Mouse (Mus musculus) adipocyte (in vitro differentiated cells): ENCODE data around the gene Ctnnd2.

Experiments
- DNase-seq: peaks from one replicate; pipeline ENCODE4 v3.0.0-alpha.2; 2016; ENCODE audit warnings: low spot score

The Ctnnd2 gene

DNA sequence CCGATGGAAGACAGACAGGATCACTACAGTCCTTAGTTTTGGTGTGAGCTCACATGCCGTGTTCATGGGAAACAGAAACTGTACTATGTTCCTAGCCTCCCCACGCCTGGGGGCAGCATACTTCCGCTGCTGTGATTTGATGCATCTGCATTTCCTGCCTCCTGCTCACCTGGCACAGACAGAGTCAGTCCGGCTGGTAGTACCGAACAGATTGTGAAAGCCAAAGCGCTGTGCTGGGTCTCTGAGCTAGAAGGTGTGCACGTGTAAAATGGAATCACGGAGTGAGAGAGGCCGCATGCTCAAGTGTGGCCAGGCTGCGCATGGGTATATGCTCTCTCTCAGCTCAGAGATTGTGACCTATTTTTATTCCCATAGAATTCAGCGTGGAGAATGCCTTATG is 820.0 kb downstream of the Ctnnd2 start:
- DNase-seq, result no peak

DNA sequence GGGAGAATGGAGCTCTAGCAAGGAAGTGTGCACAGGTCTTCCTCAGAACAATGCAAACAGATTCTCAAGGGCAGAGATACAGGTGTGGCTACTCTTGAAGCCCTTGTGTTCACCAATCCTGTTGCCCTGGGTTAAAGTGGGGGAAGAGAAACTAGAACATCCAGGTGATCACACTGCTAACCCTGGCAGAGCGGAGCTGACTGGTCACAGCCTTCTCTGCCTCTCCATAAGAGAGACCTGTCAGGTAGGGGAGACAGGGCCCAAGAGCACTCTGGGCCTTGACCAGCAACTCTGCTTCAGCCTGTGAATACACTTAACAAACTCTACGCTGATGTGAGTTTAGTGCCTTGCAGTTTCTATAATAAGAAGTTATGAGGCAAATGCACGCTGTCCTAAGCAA is 820.5 kb downstream of the Ctnnd2 start:
- DNase-seq, result no peak

DNA sequence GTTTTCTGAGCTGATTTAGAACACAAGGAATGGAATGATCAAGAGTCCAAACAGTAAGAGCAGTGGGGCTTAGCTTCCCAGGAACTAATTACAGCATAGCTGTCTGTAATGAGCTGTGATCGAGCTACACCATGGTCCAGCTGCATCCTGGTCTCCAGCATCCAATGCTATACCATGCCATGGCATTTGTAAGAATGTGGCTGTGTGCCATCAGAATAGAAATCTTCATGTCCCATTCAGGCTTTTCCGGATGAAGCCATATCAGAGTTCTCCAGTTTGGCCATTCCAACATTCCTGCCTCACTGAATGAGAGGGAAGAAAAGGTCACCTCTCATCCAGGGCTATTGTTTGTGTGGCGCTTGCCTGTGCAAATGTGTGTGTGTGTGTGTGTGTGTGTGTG is 823.0 kb downstream of the Ctnnd2 start:
- no peak for DNase-seq

DNA sequence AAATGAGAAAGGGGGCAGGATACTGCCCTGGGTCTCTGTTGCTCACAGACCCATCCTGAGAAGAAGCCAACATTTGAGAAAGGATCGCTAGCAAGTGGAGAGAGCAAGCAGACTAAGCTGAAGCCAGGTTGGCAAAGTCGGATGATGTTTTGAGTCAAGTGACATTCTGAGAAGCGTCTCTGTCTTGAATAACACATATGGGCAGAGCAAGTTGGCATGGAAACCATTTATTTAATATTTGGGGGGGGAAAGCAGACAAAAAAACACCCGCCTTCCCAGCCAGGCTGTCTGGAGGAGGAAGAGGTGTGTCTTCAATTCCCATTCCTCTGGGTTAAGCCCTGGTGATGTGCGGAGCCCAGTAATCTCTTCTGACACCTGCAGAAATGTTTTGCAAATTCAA is 832.1 kb downstream of the Ctnnd2 start:
- no peak for DNase-seq

DNA sequence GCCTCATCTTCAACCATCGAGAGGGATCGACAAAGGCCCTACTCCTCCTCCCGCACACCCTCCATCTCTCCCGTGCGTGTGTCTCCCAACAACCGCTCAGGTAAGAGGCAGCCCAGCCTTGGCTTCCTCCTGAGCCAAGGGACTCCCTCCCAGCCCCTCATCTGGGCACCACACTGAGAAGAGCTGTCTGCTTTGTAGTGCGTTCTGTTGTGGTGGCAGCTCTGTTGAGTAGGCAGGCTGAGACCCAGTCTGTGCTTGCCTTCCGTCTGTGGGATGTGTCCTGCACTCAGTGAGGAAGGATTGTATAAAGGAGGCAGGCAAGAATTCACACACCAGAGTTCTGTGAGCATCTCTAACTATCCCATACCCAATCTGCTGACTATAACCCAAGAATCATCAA is 832.6 kb downstream of the Ctnnd2 start:
- DNase-seq, result no peak

GRCm38 (mm10) chr15:31006050-31006824 is 833.8 kb downstream of the Ctnnd2 start:
- no peak for DNase-seq

- no peak for DNase-seq
Observed at GRCm38 (mm10) chr15:31006825-31007157, 834.4 kb downstream of the Ctnnd2 start.

DNA sequence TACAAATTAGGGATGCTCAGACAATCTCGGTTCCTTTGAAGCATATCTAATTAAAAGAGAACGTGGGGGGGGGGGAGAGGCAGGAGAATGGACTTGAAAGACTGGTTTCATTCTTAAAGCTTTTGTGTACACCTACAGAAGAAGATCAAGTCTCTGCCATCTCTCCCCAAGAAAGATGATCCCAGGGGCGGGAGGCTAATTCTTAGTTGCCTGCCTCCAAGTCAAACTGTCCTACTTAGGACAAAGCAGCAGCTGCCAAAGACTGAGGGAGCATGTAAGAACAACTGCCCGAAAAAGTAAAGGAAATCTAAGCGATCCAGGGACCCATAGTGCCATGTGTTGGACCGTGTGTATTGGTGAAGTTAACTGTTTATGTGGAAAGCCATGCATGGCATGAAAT is 836.2 kb downstream of the Ctnnd2 start:
- DNase-seq, result no peak

- no peak for DNase-seq
Observed at GRCm38 (mm10) chr15:31020769-31021168, 848.4 kb downstream of the Ctnnd2 start.

- DNase-seq, result no peak
Observed at GRCm38 (mm10) chr15:31022012-31022411, 849.6 kb downstream of the Ctnnd2 start.

DNA sequence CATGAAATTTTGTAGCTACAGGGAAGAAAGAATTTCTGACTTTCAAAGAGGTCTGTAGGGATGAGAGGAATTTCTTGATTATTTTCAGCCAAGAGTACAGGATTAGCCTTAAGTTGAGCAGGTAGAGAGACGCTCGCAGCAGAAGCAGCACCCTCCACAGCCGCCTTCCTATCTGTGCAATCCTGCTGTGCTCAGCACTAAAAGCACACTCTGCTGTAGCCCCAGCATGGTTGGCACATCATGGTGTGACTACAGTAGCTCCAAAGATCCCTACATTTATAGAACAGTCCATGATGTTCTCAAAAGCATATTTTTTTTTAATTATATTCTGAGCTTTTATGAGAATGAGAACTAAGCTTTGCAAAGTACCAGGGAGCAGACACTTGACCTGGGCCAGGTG is 850.1 kb downstream of the Ctnnd2 start:
- no peak for DNase-seq

- no peak for DNase-seq
Observed at GRCm38 (mm10) chr15:31023766-31024165, 851.4 kb downstream of the Ctnnd2 start.

DNA sequence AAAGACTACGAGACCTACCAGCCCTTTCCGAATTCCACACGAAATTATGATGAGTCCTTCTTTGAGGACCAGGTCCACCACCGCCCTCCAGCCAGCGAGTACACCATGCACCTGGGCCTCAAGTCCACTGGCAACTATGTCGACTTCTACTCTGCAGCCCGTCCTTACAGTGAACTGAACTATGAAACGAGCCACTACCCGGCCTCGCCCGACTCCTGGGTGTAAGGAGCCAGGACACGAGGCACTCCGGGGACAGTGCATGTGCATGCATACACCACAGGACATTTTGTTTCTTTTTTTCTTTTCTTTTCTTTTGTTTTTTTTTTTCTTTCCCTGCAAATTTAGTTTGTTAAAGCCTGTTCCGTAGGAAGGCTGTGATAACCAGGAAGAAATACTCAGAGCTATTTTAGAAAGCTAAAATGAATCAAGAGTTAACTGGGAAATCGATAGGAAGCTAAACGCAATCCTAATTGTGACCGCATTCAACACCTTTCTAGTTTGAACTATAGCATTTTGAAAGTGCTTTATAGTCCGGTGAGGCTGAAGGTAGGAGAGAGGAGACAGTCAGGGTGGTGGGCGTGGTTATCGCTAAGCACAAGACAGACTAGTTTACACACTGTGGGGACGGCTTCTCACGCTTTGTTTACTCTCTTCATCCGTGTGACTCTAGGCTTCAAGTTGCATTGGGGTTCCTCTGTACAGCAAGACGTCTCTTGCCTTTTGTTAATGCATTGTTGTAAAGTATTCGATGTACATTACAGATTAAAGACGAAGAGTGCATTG is 855.2 kb downstream of the Ctnnd2 start:
- DNase-seq, result no peak

DNA sequence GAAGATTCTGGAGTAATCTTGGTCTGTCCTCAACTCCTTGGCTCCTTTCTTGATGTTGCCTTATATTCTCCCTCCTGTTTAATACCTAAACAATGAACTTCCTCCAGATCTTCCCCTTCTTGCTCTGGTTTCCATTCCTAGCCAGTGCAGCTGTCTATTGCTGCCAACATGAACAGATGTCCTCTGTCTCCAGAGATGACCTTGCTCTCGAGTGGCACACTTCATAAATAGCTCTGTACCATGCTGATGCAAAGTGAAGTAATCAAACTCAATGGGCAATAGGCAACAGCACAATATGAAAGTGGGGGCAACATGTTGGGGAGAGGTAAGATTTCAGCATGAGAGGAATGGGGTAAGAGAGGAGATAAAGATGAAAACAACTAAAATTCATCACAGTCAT is 872.6 kb downstream of the Ctnnd2 start:
- no peak for DNase-seq

DNA sequence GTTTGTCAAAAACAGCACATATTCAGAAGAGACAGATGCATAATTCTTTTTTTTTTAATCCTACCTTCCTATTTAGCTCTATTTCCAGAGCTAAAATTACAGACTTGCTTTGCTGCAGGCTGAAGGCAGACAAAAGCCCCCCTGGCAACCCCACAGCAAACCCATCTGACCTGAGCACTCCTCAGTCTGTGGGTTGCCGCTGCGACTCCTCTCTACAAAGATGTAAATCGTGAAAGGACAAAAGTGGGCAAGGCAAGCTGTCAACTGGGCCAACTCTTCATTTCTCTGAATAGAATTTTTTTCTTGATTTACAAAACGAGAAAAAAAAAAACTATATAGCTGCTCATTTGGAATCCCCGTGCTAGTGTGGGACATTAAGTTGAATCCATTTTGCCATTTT is 879.1 kb downstream of the Ctnnd2 start:
- DNase-seq, result no peak

DNA sequence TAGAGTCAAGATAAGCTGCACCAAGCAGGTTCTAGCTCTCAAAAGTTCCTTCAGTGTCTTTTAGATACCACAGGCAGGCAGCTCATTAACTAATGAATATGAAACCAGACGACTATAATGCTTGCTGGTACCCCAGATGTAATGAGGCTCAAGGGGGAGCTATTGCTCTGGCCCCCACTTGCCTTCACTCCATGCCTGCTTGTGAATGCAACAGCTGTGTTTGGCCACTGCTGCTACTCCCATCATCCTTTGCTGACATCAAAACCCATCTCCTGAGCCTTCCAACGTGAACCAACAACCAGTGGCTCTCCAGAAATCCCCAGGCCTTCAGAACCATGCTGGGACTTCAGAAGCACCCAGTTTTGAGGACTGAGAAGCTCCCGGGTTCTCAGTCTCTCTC is 883.8 kb downstream of the Ctnnd2 start:
- no peak for DNase-seq

- DNase-seq, result no peak
Observed at GRCm38 (mm10) chr15:31058315-31058714, 885.9 kb downstream of the Ctnnd2 start.

DNA sequence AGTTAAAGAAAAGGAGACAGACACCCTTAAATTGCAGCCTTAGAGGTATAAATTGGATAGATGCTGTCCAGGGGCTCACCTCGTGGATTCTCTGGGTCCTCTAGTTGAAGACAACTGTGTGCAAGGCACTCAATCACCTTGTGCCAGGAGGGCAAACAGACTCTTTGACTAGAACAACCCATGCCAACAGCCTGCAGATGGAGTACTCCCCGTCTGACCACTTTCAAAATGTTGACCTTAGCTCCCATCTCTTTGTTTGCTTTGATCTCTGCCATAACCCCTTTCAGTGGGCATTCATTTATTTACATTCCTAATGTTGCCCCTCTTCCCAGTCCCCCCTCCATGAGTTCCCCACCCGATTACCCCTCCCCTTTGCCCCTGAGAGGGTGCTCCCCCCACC is 891.3 kb downstream of the Ctnnd2 start:
- DNase-seq, result no peak

- DNase-seq, result peak; percentile 5
Observed at GRCm38 (mm10) chr15:31068127-31068526, 895.7 kb downstream of the Ctnnd2 start.

DNA sequence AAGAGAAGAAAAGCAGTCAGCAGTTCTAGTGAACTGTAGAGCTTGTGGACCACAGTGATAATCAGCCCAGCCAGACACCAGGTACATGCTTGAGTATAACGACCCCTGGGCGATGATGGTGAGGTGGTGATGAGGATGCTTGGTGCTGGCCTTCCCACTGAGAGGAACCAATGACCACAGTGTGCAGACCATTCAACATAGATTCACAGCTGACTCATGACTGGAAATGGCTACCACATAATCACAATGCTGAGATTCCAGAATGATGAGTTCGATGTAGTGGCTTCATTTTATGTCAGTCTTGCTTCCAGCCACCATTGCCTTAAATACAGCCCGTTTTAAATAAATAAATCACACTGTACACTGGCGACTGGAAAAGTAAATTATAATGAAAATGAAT is 897.9 kb downstream of the Ctnnd2 start:
- no peak for DNase-seq
